8 mouse cellular contexts compared by ENCODE assay signal in the genomic region with DNA sequence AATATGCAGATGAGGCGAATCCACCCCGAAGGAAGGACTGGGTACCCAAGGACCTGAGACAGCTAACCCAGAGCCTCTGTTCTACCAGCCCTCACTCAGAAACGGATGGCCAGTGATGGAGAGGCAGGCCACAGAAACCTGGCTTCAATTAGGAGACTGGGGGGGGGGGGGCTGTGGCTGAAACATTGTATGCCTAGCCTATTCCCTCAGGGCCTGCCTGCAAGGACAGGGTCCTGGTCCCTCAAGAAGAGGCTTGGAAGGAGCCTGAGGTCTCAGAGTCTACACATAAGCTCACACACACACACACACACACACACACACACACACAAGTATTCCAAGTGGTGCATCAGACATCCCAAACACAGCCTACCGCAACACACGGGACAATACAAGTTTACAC. TPM values are rescaled to one million over a fixed set of nuclear protein-coding genes. Genes with fewer than 3 reads are reported as not detected.
DNase-seq lines count a peak whose midpoint lies in the region; ATAC-seq and TF ChIP-seq lines count a peak whose summit lies in the region.

No protein-coding gene starts in this region.

- H3K27ac ChIP-seq in heart, embryonic 10.5 days: peak overlapping the region; percentile 78
- peak overlapping the region; percentile 55; the same call in 1 of the 2 replicates for H3K27ac ChIP-seq in midbrain, embryonic 10.5 days (replicated peaks)
- H3K27ac ChIP-seq in midbrain, postnatal 0 days (ENCODE audit: low read depth, low read length): no peak overlapping the region
- peak overlapping the region; percentile 97 for H3K27ac ChIP-seq in limb, embryonic 12.5 days
- peak overlapping the region; percentile 63; the same call in 1 of the 2 replicates for H3K27ac ChIP-seq in stomach, postnatal 0 days (replicated peaks)
- no peak overlapping the region for H3K27ac ChIP-seq in thymus, adult 2 months (ENCODE audit: control insufficient read depth, insufficient read depth, low read length)

- H3K9ac ChIP-seq in midbrain, postnatal 0 days (replicated peaks; ENCODE audit: low read length, poor library complexity, severe bottlenecking): no peak overlapping the region
- peak overlapping the region; percentile 73 for H3K9ac ChIP-seq in limb, embryonic 12.5 days (replicated peaks)
- peak overlapping the region; percentile 43 for H3K9ac ChIP-seq in stomach, postnatal 0 days (ENCODE audit: low read length)

- DNase-seq in heart, embryonic 10.5 days (ENCODE audit: low spot score): no peak
- DNase-seq in heart, adult 18-20 months: no peak
- no peak for DNase-seq in midbrain, embryonic 10.5 days (ENCODE audit: low spot score)
- no peak for DNase-seq in midbrain, postnatal 0 days (ENCODE audit: low spot score)
- DNase-seq in stomach, postnatal 0 days (ENCODE audit: low spot score): no peak
- DNase-seq in left cerebral cortex, postnatal 10 days (ENCODE audit: extremely low spot score in 1 of 2, low spot score in 2 of 2): no peak
- no peak for DNase-seq in thymus, adult 2 months

- intact Hi-C loops in left cerebral cortex, postnatal 10 days (cut with DNase I): no loop called here

- H3K36me3 ChIP-seq in heart, embryonic 10.5 days: peaks cover 7% of the 10 kb centered on the region
- no peaks in the 10 kb centered on the region for H3K36me3 ChIP-seq in midbrain, embryonic 10.5 days
- no peaks in the 10 kb centered on the region for H3K36me3 ChIP-seq in midbrain, postnatal 0 days (ENCODE audit: insufficient read depth, low read length)
- H3K36me3 ChIP-seq in limb, embryonic 12.5 days: peaks cover 17% of the 10 kb centered on the region
- no peaks in the 10 kb centered on the region for H3K36me3 ChIP-seq in stomach, postnatal 0 days (ENCODE audit: control insufficient read depth, insufficient read depth, low read length)
- H3K36me3 ChIP-seq in thymus, adult 2 months (ENCODE audit: control insufficient read depth, insufficient read depth, low read length): no peaks in the 10 kb centered on the region

- peak overlapping the region; percentile 51 for H3K4me3 ChIP-seq in heart, embryonic 10.5 days
- peak overlapping the region; percentile 34 for H3K4me3 ChIP-seq in midbrain, embryonic 10.5 days
- H3K4me3 ChIP-seq in midbrain, postnatal 0 days (ENCODE audit: low read depth, low read length): no peak overlapping the region
- peak overlapping the region; percentile 74 for H3K4me3 ChIP-seq in limb, embryonic 12.5 days (replicated peaks)
- peak overlapping the region; percentile 40 for H3K4me3 ChIP-seq in stomach, postnatal 0 days (ENCODE audit: low read depth, low read length)
- H3K4me3 ChIP-seq in thymus, adult 2 months (ENCODE audit: control insufficient read depth, insufficient read depth, low read length): no peak overlapping the region

- no peak for TF ChIP-seq CTCF in midbrain, postnatal 0 days (IDR thresholded peaks at IDR 0.05)
- TF ChIP-seq CTCF in stomach, postnatal 0 days (IDR thresholded peaks at IDR 0.05; ENCODE audit: low read depth): no peak
- TF ChIP-seq CTCF in thymus, adult 2 months (IDR thresholded peaks at IDR 0.05; ENCODE audit: borderline replicate concordance, control insufficient read depth, extremely low read depth, insufficient read depth, low read length, poor library complexity): no peak

- H3K27me3 ChIP-seq in heart, embryonic 10.5 days (ENCODE audit: insufficient read depth, poor library complexity, severe bottlenecking): peaks cover 41% of the 10 kb centered on the region
- H3K27me3 ChIP-seq in midbrain, embryonic 10.5 days (ENCODE audit: low read depth, poor library complexity, severe bottlenecking): peaks cover 52% of the 10 kb centered on the region
- no peaks in the 10 kb centered on the region for H3K27me3 ChIP-seq in midbrain, postnatal 0 days (ENCODE audit: insufficient read depth, low read length)
- no peaks in the 10 kb centered on the region for H3K27me3 ChIP-seq in limb, embryonic 12.5 days
- H3K27me3 ChIP-seq in stomach, postnatal 0 days (ENCODE audit: control insufficient read depth, insufficient read depth, low read length): no peaks in the 10 kb centered on the region; the same call in 1 of the 2 replicates
- no peaks in the 10 kb centered on the region for H3K27me3 ChIP-seq in thymus, adult 2 months (ENCODE audit: control insufficient read depth, insufficient read depth, low read length)

- H3K9me3 ChIP-seq in heart, embryonic 10.5 days: no peaks in the 10 kb centered on the region
- H3K9me3 ChIP-seq in midbrain, embryonic 10.5 days (replicated peaks): no peaks in the 10 kb centered on the region
- H3K9me3 ChIP-seq in midbrain, postnatal 0 days (ENCODE audit: low read length): no peaks in the 10 kb centered on the region
- no peaks in the 10 kb centered on the region for H3K9me3 ChIP-seq in limb, embryonic 12.5 days
- H3K9me3 ChIP-seq in stomach, postnatal 0 days (ENCODE audit: control insufficient read depth, low read length): no peaks in the 10 kb centered on the region

- no peak for TF ChIP-seq POLR2A in thymus, adult 2 months (IDR thresholded peaks at IDR 0.05; ENCODE audit: control insufficient read depth, extremely low read depth, insufficient read depth, low read length, poor library complexity)

- peaks cover 38% of the 10 kb centered on the region for H3K4me1 ChIP-seq in heart, embryonic 10.5 days
- H3K4me1 ChIP-seq in midbrain, embryonic 10.5 days: peaks cover 41% of the 10 kb centered on the region
- no peaks in the 10 kb centered on the region for H3K4me1 ChIP-seq in midbrain, postnatal 0 days (ENCODE audit: insufficient read depth, low read length)
- H3K4me1 ChIP-seq in limb, embryonic 12.5 days (replicated peaks): peaks cover 78% of the 10 kb centered on the region
- no peaks in the 10 kb centered on the region for H3K4me1 ChIP-seq in stomach, postnatal 0 days (replicated peaks; ENCODE audit: control insufficient read depth, insufficient read depth)
- H3K4me1 ChIP-seq in thymus, adult 2 months (replicated peaks; ENCODE audit: control insufficient read depth, insufficient read depth, low read length): peaks cover 24% of the 10 kb centered on the region

- no peak for ATAC-seq in midbrain, postnatal 0 days (ENCODE audit: low FRiP score)
- no peak for ATAC-seq in limb, embryonic 12.5 days (ENCODE audit: insufficient number of reproducible peaks, insufficient read depth, low FRiP score, low TSS enrichment, low read depth)
- ATAC-seq in stomach, postnatal 0 days (ENCODE audit: low FRiP score, low TSS enrichment): no peak

- TF ChIP-seq EP300 in stomach, postnatal 0 days (optimal IDR thresholded peaks at IDR 0.05): no peak

- H3K4me2 ChIP-seq in midbrain, postnatal 0 days (ENCODE audit: low read depth, low read length, poor library complexity, severe bottlenecking): no peak overlapping the region
- H3K4me2 ChIP-seq in limb, embryonic 12.5 days: peak overlapping the region; percentile 91
- H3K4me2 ChIP-seq in stomach, postnatal 0 days (replicated peaks; ENCODE audit: low read depth): peak overlapping the region; percentile 45

- WGBS in heart, embryonic 10.5 days: 36% methylated on average over 5 of the region's 5 CpGs
- 45% methylated on average over 5 of the region's 5 CpGs for WGBS in midbrain, embryonic 10.5 days
- 58% methylated on average over 5 of the region's 5 CpGs for WGBS in midbrain, postnatal 0 days
- WGBS in limb, embryonic 12.5 days: 15% methylated on average over 5 of the region's 5 CpGs
- WGBS in stomach, postnatal 0 days: 43% methylated on average over 5 of the region's 5 CpGs
- 89% methylated on average over 5 of the region's 5 CpGs for WGBS in thymus, adult 2 months

RNA-seq across cellular contexts. Expression of gene Tmem119, which starts 0.6 kb away (rescaled TPM):
- polyA plus RNA-seq in heart, embryonic 10.5 days (2016; fragmentation: Nextera tagmentation; extraction: Ambion mirVana): 13.5 and 42.1 TPM in 2 replicates
- total RNA-seq in heart, adult 18-20 months (2021): 1 to 10 TPM; 2.7 to 5.1 TPM
- polyA plus RNA-seq in midbrain, embryonic 10.5 days (2016; fragmentation: Nextera tagmentation; extraction: Ambion mirVana): 23.6 and 25.1 TPM in 2 replicates
- 9.5 and 10.1 TPM in 2 replicates for total RNA-seq in midbrain, postnatal 0 days (2014; rRNA removed)
- polyA plus RNA-seq in midbrain, postnatal 0 days (2015; fragmentation: Nextera tagmentation; extraction: Ambion mirVana): 5.9 and 6.3 TPM in 2 replicates
- 236 and 242 TPM in 2 replicates for polyA plus RNA-seq in limb, embryonic 12.5 days (2016; fragmentation: Nextera tagmentation; extraction: Ambion mirVana)
- 35.3 and 36.6 TPM in 2 replicates for polyA plus RNA-seq in stomach, postnatal 0 days (2015; fragmentation: Nextera tagmentation; extraction: Ambion mirVana)
- 10 to 100 TPM; 12.0 to 16.0 TPM for total RNA-seq in left cerebral cortex, postnatal 10 days (2021)
- polyA plus RNA-seq in thymus, adult 2 months (2012; rRNA removed): 8.8 and 11.7 TPM in 2 replicates

RNA-seq across cellular contexts. Expression of gene Iscu, which starts 27.1 kb away (rescaled TPM):
- polyA plus RNA-seq in heart, embryonic 10.5 days (2016; fragmentation: Nextera tagmentation; extraction: Ambion mirVana): 98.7 and 105 TPM in 2 replicates
- 100 to 1,000 TPM; 207 to 210 TPM for total RNA-seq in heart, adult 18-20 months (2021)
- 109 and 111 TPM in 2 replicates for polyA plus RNA-seq in midbrain, embryonic 10.5 days (2016; fragmentation: Nextera tagmentation; extraction: Ambion mirVana)
- 65.3 and 65.8 TPM in 2 replicates for total RNA-seq in midbrain, postnatal 0 days (2014; rRNA removed)
- 96.9 and 102 TPM in 2 replicates for polyA plus RNA-seq in midbrain, postnatal 0 days (2015; fragmentation: Nextera tagmentation; extraction: Ambion mirVana)
- 117 and 128 TPM in 2 replicates for polyA plus RNA-seq in limb, embryonic 12.5 days (2016; fragmentation: Nextera tagmentation; extraction: Ambion mirVana)
- 154 and 166 TPM in 2 replicates for polyA plus RNA-seq in stomach, postnatal 0 days (2015; fragmentation: Nextera tagmentation; extraction: Ambion mirVana)
- 10 to 100 TPM; 72.7 to 78.3 TPM for total RNA-seq in left cerebral cortex, postnatal 10 days (2021)
- polyA plus RNA-seq in thymus, adult 2 months (2012; rRNA removed): 80.6 and 93.7 TPM in 2 replicates

RNA-seq across cellular contexts. Expression of gene Sart3, which starts 27.4 kb away (rescaled TPM):
- 46.0 and 63.9 TPM in 2 replicates for polyA plus RNA-seq in heart, embryonic 10.5 days (2016; fragmentation: Nextera tagmentation; extraction: Ambion mirVana)
- 10 to 100 TPM in 1 of 2 experiments, 1 to 10 TPM in 1; 9.9 to 11.3 TPM for total RNA-seq in heart, adult 18-20 months (2021)
- polyA plus RNA-seq in midbrain, embryonic 10.5 days (2016; fragmentation: Nextera tagmentation; extraction: Ambion mirVana): 75.4 and 77.1 TPM in 2 replicates
- total RNA-seq in midbrain, postnatal 0 days (2014; rRNA removed): 44.7 and 51.1 TPM in 2 replicates
- polyA plus RNA-seq in midbrain, postnatal 0 days (2015; fragmentation: Nextera tagmentation; extraction: Ambion mirVana): 24.8 and 26.5 TPM in 2 replicates
- 87.9 and 91.5 TPM in 2 replicates for polyA plus RNA-seq in limb, embryonic 12.5 days (2016; fragmentation: Nextera tagmentation; extraction: Ambion mirVana)
- 10.4 and 11.2 TPM in 2 replicates for polyA plus RNA-seq in stomach, postnatal 0 days (2015; fragmentation: Nextera tagmentation; extraction: Ambion mirVana)
- total RNA-seq in left cerebral cortex, postnatal 10 days (2021): 10 to 100 TPM; 29.1 to 35.0 TPM
- 47.5 and 53.1 TPM in 2 replicates for polyA plus RNA-seq in thymus, adult 2 months (2012; rRNA removed)

RNA-seq across cellular contexts. Expression of gene Selplg, which starts 32.8 kb away (rescaled TPM):
- polyA plus RNA-seq in heart, embryonic 10.5 days (2016; fragmentation: Nextera tagmentation; extraction: Ambion mirVana): 0.64 and 1.3 TPM in 2 replicates
- 1 to 10 TPM; 4.4 to 7.3 TPM for total RNA-seq in heart, adult 18-20 months (2021)
- 0.77 and 1.5 TPM in 2 replicates for polyA plus RNA-seq in midbrain, embryonic 10.5 days (2016; fragmentation: Nextera tagmentation; extraction: Ambion mirVana)
- total RNA-seq in midbrain, postnatal 0 days (2014; rRNA removed): 0.52 and 3.1 TPM in 2 replicates
- polyA plus RNA-seq in midbrain, postnatal 0 days (2015; fragmentation: Nextera tagmentation; extraction: Ambion mirVana): 1.9 and 2.3 TPM in 2 replicates
- 1.4 and 1.8 TPM in 2 replicates for polyA plus RNA-seq in limb, embryonic 12.5 days (2016; fragmentation: Nextera tagmentation; extraction: Ambion mirVana)
- 2.0 and 2.6 TPM in 2 replicates for polyA plus RNA-seq in stomach, postnatal 0 days (2015; fragmentation: Nextera tagmentation; extraction: Ambion mirVana)
- total RNA-seq in left cerebral cortex, postnatal 10 days (2021): 10 to 100 TPM; 16.1 to 18.7 TPM
- polyA plus RNA-seq in thymus, adult 2 months (2012; rRNA removed): 755 and 783 TPM in 2 replicates

Comparison
In these comparisons a context has a peak if more than half of its experiments do, and no peak if none do; other contexts are left out.
1. H3K27ac ChIP-seq: peak in heart, embryonic 10.5 days (single experiment), midbrain, embryonic 10.5 days (single experiment), limb, embryonic 12.5 days (single experiment) and stomach, postnatal 0 days (single experiment); none in midbrain, postnatal 0 days (single experiment) and thymus, adult 2 months (single experiment).
2. H3K4me3 ChIP-seq: peak in heart, embryonic 10.5 days (single experiment), midbrain, embryonic 10.5 days (single experiment), limb, embryonic 12.5 days (single experiment) and stomach, postnatal 0 days (single experiment); none in midbrain, postnatal 0 days (single experiment) and thymus, adult 2 months (single experiment).